Mouse (Mus musculus): ENCODE results near the gene Ogdh.

GRCm38 (mm10) chr11:6345956-6346355 is 54.5 kb downstream of the Ogdh start:
- TF ChIP-seq TAL1 (IDR thresholded peaks at IDR 0.05; ENCODE audit: low read length): no peak
- no peak for TF ChIP-seq GATA1 (IDR thresholded peaks at IDR 0.05; ENCODE audit: low read length)
